ENCODE assay signal across 9 mouse cellular contexts in the genomic region with DNA sequence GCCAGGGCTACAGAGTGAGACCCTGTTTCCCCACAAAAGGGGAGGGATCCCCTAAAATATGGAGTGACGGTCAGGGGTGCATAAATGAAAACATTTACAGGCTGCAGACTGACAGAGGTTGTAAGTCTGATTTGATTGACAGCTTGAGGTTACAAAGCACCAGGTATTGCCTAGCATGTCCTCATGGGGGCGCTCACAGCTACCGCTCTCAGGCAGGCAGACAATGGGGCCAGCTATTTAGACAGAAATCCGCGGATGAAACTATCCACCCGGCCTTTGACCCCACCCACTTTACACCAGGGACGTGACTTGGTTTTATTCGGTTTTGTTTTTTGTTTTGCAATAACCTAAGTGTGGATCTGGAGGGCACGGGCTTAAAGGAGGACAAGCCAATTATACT. TPM values are rescaled to one million over a fixed set of nuclear protein-coding genes. Genes with fewer than 3 reads are reported as not detected.
A peak's percentile ranks its signal among the peaks of the same experiment; 100 is the strongest.
DNase-seq lines count a peak whose midpoint lies in the region; ATAC-seq and TF ChIP-seq lines count a peak whose summit lies in the region.
"Had no signal": no experiment of that assay in that cellular context is flagged by ENCODE, and none has a peak within 500 bp of the region (broad histone marks: within the 10 kb centered on the region; RNA-seq: fewer than 3 reads in every experiment).

No protein-coding gene starts in this region.

- peak; percentile 67 for TF ChIP-seq CTCF in left cerebral cortex, adult 2 months (IDR thresholded peaks at IDR 0.05)
- 0 out of 2 replicates have a peak, but pooled peaks have one; percentile 19 for TF ChIP-seq CTCF in G1E (IDR thresholded peaks at IDR 0.05; ENCODE audit: low read depth, low read length)
- TF ChIP-seq CTCF in bone marrow macrophage, adult 2 months (IDR thresholded peaks at IDR 0.05; ENCODE audit: low read depth, low read length): peak; percentile 65

- intact Hi-C loops in left cerebral cortex, adult 2 months (cut with DNase I): loop anchor here (5.0 kb wide), 2 partner anchors 53 to 88 kb away; partner anchors contain the start of gene Snrnp70

- no peak for ATAC-seq in G1E (ENCODE audit: extremely low read depth, insufficient number of reproducible peaks, low FRiP score, poor library complexity, severe bottlenecking)
- ATAC-seq in forebrain, embryonic 13.5 days: no peak

- no peak overlapping the region for H3K27ac ChIP-seq in left cerebral cortex, adult 2 months
- H3K27ac ChIP-seq in bone marrow macrophage, adult 2 months (ENCODE audit: insufficient read depth, low read depth, low read length): no peak overlapping the region
- H3K27ac ChIP-seq in forebrain, embryonic 13.5 days: no peak overlapping the region
- H3K27ac ChIP-seq: heart, embryonic 13.5 days had no signal

- H3K4me3 ChIP-seq in left cerebral cortex, adult 2 months: no peak overlapping the region
- H3K4me3 ChIP-seq in G1E (ENCODE audit: low read depth, low read length): no peak overlapping the region
- H3K4me3 ChIP-seq in bone marrow macrophage, adult 2 months (ENCODE audit: insufficient read depth, low read length): no peak overlapping the region
- no peak overlapping the region for H3K4me3 ChIP-seq in forebrain, embryonic 13.5 days
- H3K4me3 ChIP-seq: heart, embryonic 13.5 days had no signal

- no peaks in the 10 kb centered on the region for H3K9me3 ChIP-seq in G1E (replicated peaks)
- no peaks in the 10 kb centered on the region for H3K9me3 ChIP-seq in forebrain, embryonic 13.5 days (replicated peaks)
- H3K9me3 ChIP-seq: heart, embryonic 13.5 days had no signal

- DNase-seq in left cerebral cortex, adult 2 months (ENCODE audit: extremely low spot score in 1 of 2, low spot score in 2 of 2): no peak
- DNase-seq in left cerebral cortex, adult 11 months (ENCODE audit: low spot score): no peak
- no peak for DNase-seq in G1E (ENCODE audit: low spot score)
- peak; percentile 41 to 65 for DNase-seq in lung, adult 18-20 months
- peak; percentile 90 for DNase-seq in retina, embryonic 14.5 days (ENCODE audit: low spot score)
- no peak for DNase-seq in frontal cortex, postnatal 14 days (ENCODE audit: low spot score in 2 of 2)

- TF ChIP-seq POLR2A in bone marrow macrophage, adult 2 months (IDR thresholded peaks at IDR 0.05; ENCODE audit: borderline replicate concordance, low read depth, low read length): no peak

- peaks cover 30% of the 10 kb centered on the region for H3K27me3 ChIP-seq in G1E (ENCODE audit: insufficient read depth, low read length)
- no peaks in the 10 kb centered on the region; the same call in 1 of the 2 replicates for H3K27me3 ChIP-seq in forebrain, embryonic 13.5 days
- H3K27me3 ChIP-seq: heart, embryonic 13.5 days had no signal

- H3K9ac ChIP-seq in forebrain, embryonic 13.5 days: peak overlapping the region; percentile 34; the same call in 1 of the 2 replicates
- H3K9ac ChIP-seq: heart, embryonic 13.5 days had no signal

- H3K36me3 ChIP-seq in G1E (replicated peaks): no peaks in the 10 kb centered on the region
- H3K36me3 ChIP-seq in forebrain, embryonic 13.5 days (ENCODE audit: poor library complexity, severe bottlenecking): no peaks in the 10 kb centered on the region

- H3K4me2 ChIP-seq in forebrain, embryonic 13.5 days: no peak overlapping the region
- H3K4me2 ChIP-seq: heart, embryonic 13.5 days had no signal

- 5% methylated on average over 9 of the region's 9 CpGs for WGBS in forebrain, embryonic 13.5 days

- H3K4me1 ChIP-seq in G1E (ENCODE audit: insufficient read depth, low read depth, low read length): peaks cover 7% of the 10 kb centered on the region
- H3K4me1 ChIP-seq in bone marrow macrophage, adult 2 months (ENCODE audit: control insufficient read depth, insufficient read depth, low read length): no peaks in the 10 kb centered on the region
- peaks cover 31% of the 10 kb centered on the region for H3K4me1 ChIP-seq in forebrain, embryonic 13.5 days

RNA-seq across cellular contexts. Expression of gene Trpm4, which starts 24.1 kb away (rescaled TPM):
- 10 to 100 TPM; 18.5 to 24.6 TPM for total RNA-seq in left cerebral cortex, adult 2 months (2021)
- total RNA-seq in G1E (2014; fragmentation: Nextera tagmentation) (not detected in 2 replicates), G1E (2017) (0.23 and 0.49 TPM in 2 replicates)
- polyA plus RNA-seq in G1E (2012): 0.11 and 0.21 TPM in 2 replicates
- polyA plus RNA-seq in bone marrow macrophage, adult 2 months (2012; ENCODE audit: insufficient read depth, insufficient read length, missing spikeins): 14.1 and 16.0 TPM in 2 replicates
- polyA plus RNA-seq in forebrain, embryonic 13.5 days (2015; fragmentation: Nextera tagmentation; extraction: Ambion mirVana): 5.0 and 6.4 TPM in 2 replicates

RNA-seq across cellular contexts. Expression of gene Hrc, which starts 25.6 kb away (rescaled TPM):
- total RNA-seq in left cerebral cortex, adult 2 months (2021): under 1 TPM; 0.23 to 0.61 TPM
- total RNA-seq in G1E (2014; fragmentation: Nextera tagmentation) (not detected in 2 replicates), G1E (2017) (0.06 and 0.16 TPM in 2 replicates)
- polyA plus RNA-seq in G1E (2012): not detected in 2 replicates
- polyA plus RNA-seq in bone marrow macrophage, adult 2 months (2012; ENCODE audit: insufficient read depth, insufficient read length, missing spikeins): not detected in 2 replicates
- polyA plus RNA-seq in forebrain, embryonic 13.5 days (2015; fragmentation: Nextera tagmentation; extraction: Ambion mirVana): 0.06 TPM in 1 of 2 replicates, not detected in the other

RNA-seq across cellular contexts. Expression of gene Slc6a21, which starts 32.1 kb away (rescaled TPM):
- under 1 TPM in 1 of 2 experiments, not detected in 1; 0.23 TPM for total RNA-seq in left cerebral cortex, adult 2 months (2021)
- total RNA-seq in G1E (2014; fragmentation: Nextera tagmentation) (not detected in 2 replicates), G1E (2017) (0.23 and 0.38 TPM in 2 replicates)
- not detected in 2 replicates for polyA plus RNA-seq in G1E (2012)
- polyA plus RNA-seq in bone marrow macrophage, adult 2 months (2012; ENCODE audit: insufficient read depth, insufficient read length, missing spikeins): not detected in 2 replicates
- polyA plus RNA-seq in forebrain, embryonic 13.5 days (2015; fragmentation: Nextera tagmentation; extraction: Ambion mirVana): not detected in 2 replicates
- polyA plus RNA-seq: heart, embryonic 13.5 days had no signal

RNA-seq across cellular contexts. Expression of gene Ppfia3, which starts 57.4 kb away (rescaled TPM):
- total RNA-seq in left cerebral cortex, adult 2 months (2021): 100 to 1,000 TPM; 156 to 159 TPM
- total RNA-seq in G1E (2014; fragmentation: Nextera tagmentation) (1.4 and 1.5 TPM in 2 replicates), G1E (2017) (0.41 and 0.71 TPM in 2 replicates)
- polyA plus RNA-seq in G1E (2012): 1.2 and 1.4 TPM in 2 replicates
- 1.6 and 1.8 TPM in 2 replicates for polyA plus RNA-seq in bone marrow macrophage, adult 2 months (2012; ENCODE audit: insufficient read depth, insufficient read length, missing spikeins)
- 12.0 and 12.7 TPM in 2 replicates for polyA plus RNA-seq in forebrain, embryonic 13.5 days (2015; fragmentation: Nextera tagmentation; extraction: Ambion mirVana)

Comparison
In these comparisons a context has a peak if more than half of its experiments do, and no peak if none do; other contexts are left out.
1. DNase-seq: peak in lung, adult 18-20 months (2 of 2) and retina, embryonic 14.5 days (single experiment); none in left cerebral cortex, adult 2 months (0 of 2), left cerebral cortex, adult 11 months (single experiment), G1E (single experiment) and frontal cortex, postnatal 14 days (0 of 2).
2. Peak in every context shown above with its lines, with median percentiles within 50 percentile points of each other: CTCF ChIP-seq.